Mouse (Mus musculus): Measurements from ENCODE around the gene Tex2. TPM values are rescaled to one million over a fixed set of nuclear protein-coding genes. Genes with fewer than 3 reads are reported as not detected.

Gene Tex2
- polyA plus RNA-seq, 1 experiment from 2014 or later: 12.3 TPM

DNA sequence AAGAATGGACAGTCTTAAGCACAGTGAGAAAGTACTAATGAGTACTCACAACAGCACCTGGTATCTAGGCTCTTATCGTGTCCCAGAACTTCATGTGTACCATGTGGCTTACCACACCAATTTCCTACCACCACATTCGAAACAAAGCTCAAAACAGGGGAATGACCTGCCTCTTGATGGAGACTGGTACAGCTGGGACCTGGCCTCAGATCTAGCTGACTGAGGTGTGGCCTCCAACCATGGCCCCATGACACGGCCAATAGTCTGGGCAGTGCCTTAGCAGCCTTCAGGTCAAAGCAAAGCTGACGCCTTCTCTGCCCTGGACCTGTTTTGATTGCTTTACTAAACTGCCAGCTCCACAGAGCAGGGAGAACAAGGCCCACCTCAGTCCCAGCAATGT lies 56.5 kb downstream of the Tex2 start:
- H3K4me1 ChIP-seq (ENCODE audit: control insufficient read depth, insufficient read depth, low read length): peaks cover 30% of the 10 kb centered on the region
- WGBS (ENCODE audit: insufficient replicate concordance): 61% methylated on average over 4 of the region's 4 CpGs
- ATAC-seq (replicated peaks; ENCODE audit: insufficient number of reproducible peaks, low FRiP score, low TSS enrichment): no peak
- H3K27ac ChIP-seq (ENCODE audit: low read depth, low read length): no peak overlapping the region
- H3K27me3 ChIP-seq (ENCODE audit: control insufficient read depth, insufficient read depth, low read length): no peaks in the 10 kb centered on the region
- no peak overlapping the region for H3K4me3 ChIP-seq (ENCODE audit: low read depth, low read length)
- H3K9ac ChIP-seq (ENCODE audit: low read depth, low read length): no peak overlapping the region
- H3K9me3 ChIP-seq (replicated peaks; ENCODE audit: control insufficient read depth, low read length): no peaks in the 10 kb centered on the region
- no peak overlapping the region for H3K4me2 ChIP-seq
- H3K36me3 ChIP-seq (ENCODE audit: control insufficient read depth, insufficient read depth, low read length): no peaks in the 10 kb centered on the region

DNA sequence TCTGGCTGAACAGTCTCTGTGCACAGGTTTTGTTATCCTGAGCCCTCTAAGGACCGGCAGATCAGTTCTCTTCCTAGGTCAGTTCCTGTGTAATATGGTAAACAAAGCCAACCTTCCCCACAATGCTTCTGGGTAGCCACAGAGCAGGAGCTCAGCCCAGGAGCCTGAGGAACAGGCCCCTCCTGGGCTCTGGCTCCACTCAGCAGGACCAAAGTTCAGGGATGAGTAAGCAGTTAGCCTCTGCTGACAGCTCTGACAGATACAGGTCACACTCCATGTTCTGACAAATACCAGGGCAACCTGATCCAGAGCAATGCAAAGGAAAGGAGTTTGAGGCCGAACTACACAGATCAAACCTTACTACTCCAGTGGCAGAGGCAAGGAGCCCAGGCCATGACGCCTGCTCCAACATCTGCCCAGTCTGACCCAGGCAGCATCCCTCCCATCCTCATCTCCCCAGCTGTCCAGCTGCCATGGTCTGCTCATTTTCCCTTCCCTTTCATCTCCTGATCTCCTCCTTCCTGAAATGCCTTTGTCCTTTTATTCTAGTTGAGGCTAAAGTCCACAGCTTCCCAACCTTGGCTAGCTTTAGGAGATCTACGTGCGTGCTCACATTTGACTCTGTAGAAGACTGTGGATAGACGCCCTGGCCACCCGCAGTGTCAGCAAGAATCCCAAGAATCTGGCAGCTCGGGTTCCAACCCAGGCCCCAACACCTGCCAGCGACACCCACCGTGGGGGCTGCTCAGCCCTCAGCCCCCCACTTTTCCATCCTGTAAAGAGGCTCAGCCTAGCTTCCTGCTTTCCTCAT lies 57.2 kb downstream of the Tex2 start:
- H3K4me3 ChIP-seq (ENCODE audit: low read depth, low read length): no peak overlapping the region
- H3K27me3 ChIP-seq (ENCODE audit: control insufficient read depth, insufficient read depth, low read length): no peaks in the 10 kb centered on the region
- 0 out of 2 replicates have a peak overlapping the region, but pooled peaks have one; percentile 5 for H3K9ac ChIP-seq (ENCODE audit: low read depth, low read length)
- peak; percentile 49; the same call in 1 of the 2 replicates for ATAC-seq (replicated peaks; ENCODE audit: insufficient number of reproducible peaks, low FRiP score, low TSS enrichment)
- H3K9me3 ChIP-seq (replicated peaks; ENCODE audit: control insufficient read depth, low read length): no peaks in the 10 kb centered on the region
- no peaks in the 10 kb centered on the region for H3K36me3 ChIP-seq (ENCODE audit: control insufficient read depth, insufficient read depth, low read length)
- 36% methylated on average over 10 of the region's 10 CpGs for WGBS (ENCODE audit: insufficient replicate concordance)
- H3K4me1 ChIP-seq (ENCODE audit: control insufficient read depth, insufficient read depth, low read length): peaks cover 30% of the 10 kb centered on the region
- no peak overlapping the region for H3K4me2 ChIP-seq
- H3K27ac ChIP-seq (ENCODE audit: low read depth, low read length): peak overlapping the region; percentile 57; the same call in 1 of the 2 replicates

DNA sequence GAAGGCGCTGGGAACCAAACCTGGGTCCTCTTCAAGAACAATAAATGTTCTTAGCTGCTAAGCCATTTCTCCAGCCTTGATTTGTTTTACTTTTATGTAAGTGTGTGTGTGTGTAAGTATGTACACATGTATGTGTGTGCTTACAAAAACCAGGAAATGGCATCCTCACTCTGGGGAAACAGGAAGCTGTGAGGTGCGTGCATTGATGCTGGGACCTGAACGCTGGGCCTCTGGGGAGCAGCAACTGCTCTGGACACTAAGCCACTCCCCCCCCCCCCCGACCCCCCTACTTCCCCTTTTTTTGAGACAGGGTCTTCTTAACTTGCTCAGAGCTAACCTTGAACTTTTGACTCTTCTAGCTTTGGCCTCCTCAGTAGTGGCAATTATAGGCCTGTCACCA lies 62.8 kb downstream of the Tex2 start:
- no peak for ATAC-seq (replicated peaks; ENCODE audit: insufficient number of reproducible peaks, low FRiP score, low TSS enrichment)
- 87% methylated on average over 4 of the region's 4 CpGs for WGBS (ENCODE audit: insufficient replicate concordance)

DNA sequence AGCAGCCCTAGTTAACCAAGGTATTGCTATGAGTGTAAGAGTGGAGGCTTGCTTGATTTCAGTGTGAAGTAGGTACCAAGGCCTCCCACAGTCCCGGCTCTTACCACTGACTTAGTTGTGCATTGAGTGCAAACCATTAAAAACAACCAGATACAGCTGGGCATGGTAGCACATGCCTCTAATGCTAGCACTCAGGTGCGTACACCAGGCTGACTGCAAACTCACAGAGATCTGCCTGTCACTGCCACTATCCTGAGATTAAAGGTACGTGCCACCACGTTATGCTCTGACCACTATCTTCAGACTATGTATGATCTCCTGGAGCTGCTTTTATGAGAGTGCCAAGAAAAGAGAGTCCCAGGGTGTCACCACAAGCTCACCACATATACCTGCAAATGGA lies 67.1 kb downstream of the Tex2 start:
- no peak for ATAC-seq (replicated peaks; ENCODE audit: insufficient number of reproducible peaks, low FRiP score, low TSS enrichment)
- Histone ChIP-seq H3K27ac (ENCODE audit: low read depth, low read length) (no peak overlapping the region), H3K4me1 (ENCODE audit: control insufficient read depth, insufficient read depth, low read length) (peaks cover 11% of the 10 kb centered on the region; the same call in 1 of the 2 replicates), H3K27me3 (ENCODE audit: control insufficient read depth, insufficient read depth, low read length) (no peaks in the 10 kb centered on the region), H3K9me3 (replicated peaks; ENCODE audit: control insufficient read depth, low read length) (no peaks in the 10 kb centered on the region), H3K4me3 (ENCODE audit: low read depth, low read length) (no peak overlapping the region), H3K4me2 (no peak overlapping the region), H3K36me3 (ENCODE audit: control insufficient read depth, insufficient read depth, low read length) (peaks cover 11% of the 10 kb centered on the region; the same call in 1 of the 2 replicates), H3K9ac (ENCODE audit: low read depth, low read length) (no peak overlapping the region)
- 78% methylated on average over 4 of the region's 4 CpGs for WGBS (ENCODE audit: insufficient replicate concordance)

More for the DNA sequence above, 62.8 kb downstream of the Tex2 start:
- Histone ChIP-seq H3K4me1 (ENCODE audit: control insufficient read depth, insufficient read depth, low read length) (peaks cover 11% of the 10 kb centered on the region), H3K27me3 (ENCODE audit: control insufficient read depth, insufficient read depth, low read length) (no peaks in the 10 kb centered on the region), H3K4me2 (no peak overlapping the region), H3K9ac (ENCODE audit: low read depth, low read length) (no peak overlapping the region), H3K9me3 (replicated peaks; ENCODE audit: control insufficient read depth, low read length) (no peaks in the 10 kb centered on the region), H3K4me3 (ENCODE audit: low read depth, low read length) (no peak overlapping the region), H3K36me3 (ENCODE audit: control insufficient read depth, insufficient read depth, low read length) (0 out of 2 replicates have a peak, but pooled peaks cover 5% of the 10 kb centered on the region), H3K27ac (ENCODE audit: low read depth, low read length) (no peak overlapping the region)

DNA sequence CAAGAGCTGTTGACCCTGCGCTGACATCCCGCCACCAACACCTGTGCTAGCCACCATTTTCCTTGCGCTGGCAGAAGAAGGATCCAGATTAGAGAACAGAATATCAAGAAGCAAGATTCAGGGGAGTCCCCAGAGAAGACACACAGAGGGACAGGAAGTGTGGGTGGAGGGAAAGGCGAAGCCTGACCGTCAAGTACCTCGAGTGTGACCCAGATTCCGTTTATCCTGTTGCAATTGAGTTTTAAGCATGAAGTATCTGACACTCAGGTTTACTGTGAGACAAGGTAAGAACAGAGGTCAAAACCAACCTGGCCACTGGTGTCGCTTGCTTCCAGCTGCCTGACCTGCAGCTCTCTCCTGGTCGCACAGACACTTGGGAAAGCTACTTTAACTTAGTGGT lies 68.3 kb downstream of the Tex2 start:
- H3K4me1 ChIP-seq (ENCODE audit: control insufficient read depth, insufficient read depth, low read length): peaks cover 11% of the 10 kb centered on the region; the same call in 1 of the 2 replicates
- H3K27me3 ChIP-seq (ENCODE audit: control insufficient read depth, insufficient read depth, low read length): no peaks in the 10 kb centered on the region
- no peak overlapping the region for H3K27ac ChIP-seq (ENCODE audit: low read depth, low read length)
- H3K36me3 ChIP-seq (ENCODE audit: control insufficient read depth, insufficient read depth, low read length): peaks cover 11% of the 10 kb centered on the region; the same call in 1 of the 2 replicates
- ATAC-seq (replicated peaks; ENCODE audit: insufficient number of reproducible peaks, low FRiP score, low TSS enrichment): no peak
- no peak overlapping the region for H3K4me2 ChIP-seq
- no peaks in the 10 kb centered on the region for H3K9me3 ChIP-seq (replicated peaks; ENCODE audit: control insufficient read depth, low read length)
- H3K4me3 ChIP-seq (ENCODE audit: low read depth, low read length): no peak overlapping the region
- WGBS (ENCODE audit: insufficient replicate concordance): 90% methylated on average over 9 of the region's 9 CpGs
- H3K9ac ChIP-seq (ENCODE audit: low read depth, low read length): no peak overlapping the region

DNA sequence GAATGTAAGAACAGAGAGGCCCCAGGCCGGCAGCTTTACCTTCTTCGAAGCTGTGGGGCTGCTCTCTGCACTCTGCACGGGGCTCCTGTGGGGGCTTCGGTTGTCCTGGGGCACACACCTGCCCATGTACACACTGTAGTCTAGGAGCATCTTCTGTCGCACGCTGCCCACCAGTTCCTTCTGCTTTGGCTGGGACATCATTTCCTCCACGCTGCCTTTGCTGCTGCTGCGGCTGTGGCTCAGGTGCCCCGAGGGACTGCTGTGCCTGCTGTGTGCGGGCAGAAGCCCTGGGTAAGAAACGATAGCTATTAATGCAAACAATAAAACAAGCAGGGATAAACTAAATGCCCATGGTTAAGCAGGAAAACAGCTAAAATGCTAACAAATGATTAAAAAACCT lies 69.1 kb downstream of the Tex2 start:
- H3K9me3 ChIP-seq (replicated peaks; ENCODE audit: control insufficient read depth, low read length): no peaks in the 10 kb centered on the region
- 90% methylated on average over 11 of the region's 11 CpGs for WGBS (ENCODE audit: insufficient replicate concordance)
- peaks cover 11% of the 10 kb centered on the region; the same call in 1 of the 2 replicates for H3K4me1 ChIP-seq (ENCODE audit: control insufficient read depth, insufficient read depth, low read length)
- no peak overlapping the region for H3K9ac ChIP-seq (ENCODE audit: low read depth, low read length)
- no peak overlapping the region for H3K4me3 ChIP-seq (ENCODE audit: low read depth, low read length)
- no peak for ATAC-seq (replicated peaks; ENCODE audit: insufficient number of reproducible peaks, low FRiP score, low TSS enrichment)
- H3K27ac ChIP-seq (ENCODE audit: low read depth, low read length): no peak overlapping the region
- peaks cover 11% of the 10 kb centered on the region; the same call in 1 of the 2 replicates for H3K36me3 ChIP-seq (ENCODE audit: control insufficient read depth, insufficient read depth, low read length)
- no peaks in the 10 kb centered on the region for H3K27me3 ChIP-seq (ENCODE audit: control insufficient read depth, insufficient read depth, low read length)
- no peak overlapping the region for H3K4me2 ChIP-seq

DNA sequence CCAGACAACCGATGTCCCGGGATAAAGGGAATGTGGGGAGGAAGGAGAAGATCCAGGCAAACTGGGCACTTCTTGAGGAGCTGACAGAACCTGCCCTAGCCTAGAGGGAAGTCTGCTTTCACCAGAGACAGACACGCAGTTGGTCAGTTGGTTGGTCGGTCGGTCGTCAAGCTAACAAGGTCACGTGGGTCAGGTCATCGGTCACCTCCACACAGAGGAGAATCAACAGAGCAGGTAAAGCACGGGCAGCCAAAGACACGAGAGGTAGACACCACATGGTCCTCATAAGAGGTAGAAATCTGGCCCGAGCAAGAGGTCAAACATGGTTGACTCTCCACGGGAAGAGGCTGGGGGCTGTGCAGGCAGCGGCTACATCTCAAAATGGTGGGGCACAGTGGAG lies 70.2 kb downstream of the Tex2 start:
- ATAC-seq (replicated peaks; ENCODE audit: insufficient number of reproducible peaks, low FRiP score, low TSS enrichment): no peak
- H3K27ac ChIP-seq (ENCODE audit: low read depth, low read length): no peak overlapping the region
- H3K9ac ChIP-seq (ENCODE audit: low read depth, low read length): no peak overlapping the region
- peaks cover 11% of the 10 kb centered on the region; the same call in 1 of the 2 replicates for H3K4me1 ChIP-seq (ENCODE audit: control insufficient read depth, insufficient read depth, low read length)
- 91% methylated on average over 13 of the region's 13 CpGs for WGBS (ENCODE audit: insufficient replicate concordance)
- H3K4me2 ChIP-seq: no peak overlapping the region
- H3K9me3 ChIP-seq (replicated peaks; ENCODE audit: control insufficient read depth, low read length): no peaks in the 10 kb centered on the region
- H3K4me3 ChIP-seq (ENCODE audit: low read depth, low read length): no peak overlapping the region
- no peaks in the 10 kb centered on the region for H3K27me3 ChIP-seq (ENCODE audit: control insufficient read depth, insufficient read depth, low read length)
- H3K36me3 ChIP-seq (ENCODE audit: control insufficient read depth, insufficient read depth, low read length): peaks cover 11% of the 10 kb centered on the region; the same call in 1 of the 2 replicates

DNA sequence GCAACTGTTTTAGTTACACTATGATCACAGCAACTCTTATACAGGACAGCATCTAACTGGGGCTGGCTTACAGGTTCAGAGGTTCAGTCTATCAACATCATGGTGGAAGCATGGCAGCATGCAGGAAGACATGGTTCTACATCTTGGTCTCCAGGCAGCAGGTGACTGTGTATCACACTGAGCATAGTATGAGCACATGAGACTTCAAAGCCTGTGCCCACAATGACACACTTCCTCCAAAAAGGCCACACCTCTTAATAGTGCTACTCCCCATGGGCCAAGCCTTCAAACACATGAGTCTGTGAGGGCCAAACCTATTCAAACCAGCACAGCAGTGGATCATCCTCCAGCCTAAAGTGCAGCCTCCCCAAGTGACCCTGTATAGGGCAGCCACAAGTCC lies 70.8 kb downstream of the Tex2 start:
- Histone ChIP-seq H3K4me3 (ENCODE audit: low read depth, low read length) (no peak overlapping the region), H3K27ac (ENCODE audit: low read depth, low read length) (no peak overlapping the region), H3K9me3 (replicated peaks; ENCODE audit: control insufficient read depth, low read length) (no peaks in the 10 kb centered on the region), H3K36me3 (ENCODE audit: control insufficient read depth, insufficient read depth, low read length) (peaks cover 9% of the 10 kb centered on the region; the same call in 1 of the 2 replicates), H3K4me1 (ENCODE audit: control insufficient read depth, insufficient read depth, low read length) (peaks cover 11% of the 10 kb centered on the region; the same call in 1 of the 2 replicates), H3K4me2 (no peak overlapping the region), H3K27me3 (ENCODE audit: control insufficient read depth, insufficient read depth, low read length) (no peaks in the 10 kb centered on the region), H3K9ac (ENCODE audit: low read depth, low read length) (no peak overlapping the region)
- ATAC-seq (replicated peaks; ENCODE audit: insufficient number of reproducible peaks, low FRiP score, low TSS enrichment): no peak

Measured in heart, embryonic 11.5 days (tissue).